Mouse (Mus musculus) adrenal gland, adult (tissue): ENCODE data around the gene Hist1h1e.

Experiments
- DNase-seq, 2 experiments: peaks; one replicate each; pipeline ENCODE4 v3.0.0; 2022 to 2023; ENCODE audit warnings: low spot score in 1 of 2; ENCODE audit not compliant: inconsistent age in 2 of 2

Gene Hist1h1e

DNA sequence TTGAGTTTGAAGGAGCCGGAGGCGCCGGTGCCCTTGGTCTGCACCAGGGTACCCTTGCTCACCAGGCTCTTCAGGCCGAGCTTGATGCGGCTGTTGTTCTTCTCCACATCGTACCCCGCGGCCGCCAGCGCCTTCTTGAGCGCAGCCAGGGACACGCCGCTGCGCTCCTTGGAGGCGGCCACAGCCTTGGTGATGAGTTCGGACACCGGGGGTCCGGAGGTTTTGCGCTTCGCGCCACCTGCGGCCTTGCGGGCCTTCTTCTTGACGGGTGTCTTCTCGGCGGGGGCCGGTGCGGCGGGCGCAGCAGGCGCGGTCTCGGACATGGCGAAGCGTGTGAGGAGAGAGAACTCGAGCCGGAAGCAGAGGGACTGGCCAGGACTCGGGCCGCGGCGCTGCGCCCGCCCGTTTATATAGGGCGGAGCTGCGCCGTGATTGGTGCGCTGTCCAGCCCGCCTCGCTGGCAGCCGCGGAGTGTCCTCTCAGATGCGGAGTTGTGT is at the start of gene Hist1h1e:
Hist1h1e (minus strand) TSS at position 384 of the 497 bp plus-strand sequence.
- DNase-seq: peak; percentile 92 to 98

DNA sequence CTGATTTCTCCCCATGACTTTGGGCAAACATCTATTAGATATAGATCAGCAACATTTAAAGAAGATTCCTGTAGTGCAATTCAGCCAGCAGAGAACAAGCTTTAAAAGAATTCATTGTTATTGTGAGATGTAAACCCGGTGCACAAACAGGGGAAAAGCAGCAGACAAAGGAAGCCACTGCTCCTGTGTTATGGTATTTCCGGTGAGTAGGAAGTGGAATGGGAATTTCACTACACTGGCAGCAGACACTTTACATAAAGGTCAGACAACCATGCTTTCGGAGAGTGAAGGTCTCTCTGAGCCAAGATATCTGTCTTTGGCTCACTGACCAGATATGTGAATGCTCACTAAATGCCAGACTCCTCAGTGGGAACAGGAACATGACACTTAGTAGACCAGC is 40.2 kb upstream of the Hist1h1e start:
- no peak for DNase-seq

DNA sequence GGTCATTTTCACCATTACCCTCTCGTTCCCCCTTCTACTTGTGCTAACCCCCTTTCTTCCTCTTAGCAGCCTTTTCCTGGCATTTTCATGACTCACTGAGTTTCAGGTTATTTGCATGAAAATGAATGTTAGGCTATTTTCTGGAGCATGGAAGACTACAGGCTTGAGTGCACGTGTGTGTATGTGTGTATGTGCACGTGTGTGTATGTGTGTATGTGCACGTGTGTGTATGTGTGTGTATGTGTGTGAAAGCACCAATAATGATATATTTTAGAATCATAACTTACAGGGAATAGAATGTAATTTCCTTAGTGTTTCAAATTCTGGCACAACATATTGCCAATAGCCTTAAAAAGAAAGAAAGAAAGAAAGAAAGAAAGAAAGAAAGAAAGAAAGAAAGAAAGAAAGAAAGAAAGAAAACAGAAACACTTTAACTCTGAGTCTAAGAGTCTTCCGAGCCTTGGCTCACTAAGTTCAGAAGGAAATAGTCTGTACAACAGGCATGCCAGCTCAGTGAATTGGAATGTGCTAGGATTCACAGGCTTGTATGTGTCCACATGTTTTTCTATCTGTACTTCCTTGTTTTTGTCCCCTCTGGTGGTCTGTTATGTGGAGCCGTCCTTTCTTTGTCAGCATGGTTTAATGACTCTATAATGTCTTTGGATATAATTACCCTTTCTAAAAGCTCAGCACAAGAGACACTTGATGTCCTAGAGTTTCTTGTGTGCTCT is 37.4 kb upstream of the Hist1h1e start:
- DNase-seq: no peak

DNA sequence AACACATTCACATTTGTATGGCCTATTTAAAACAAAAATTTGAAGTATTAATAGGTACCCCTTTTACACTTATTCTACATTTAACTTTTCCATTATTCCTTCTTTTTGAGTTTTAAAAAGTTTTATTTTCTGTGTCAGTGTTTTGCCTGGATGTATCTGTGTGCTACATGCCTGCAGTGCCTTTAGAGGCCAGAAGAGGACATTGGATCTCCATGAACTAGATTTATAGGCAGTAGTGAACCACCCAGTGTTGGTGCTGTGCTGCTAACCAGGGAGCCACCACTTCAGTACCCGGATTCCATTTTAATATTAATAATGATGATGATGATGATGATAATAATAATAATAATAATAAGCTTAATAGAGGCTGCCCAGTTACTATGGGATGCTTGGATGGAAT is 8.3 kb upstream of the Hist1h1e start:
- no peak for DNase-seq

DNA sequence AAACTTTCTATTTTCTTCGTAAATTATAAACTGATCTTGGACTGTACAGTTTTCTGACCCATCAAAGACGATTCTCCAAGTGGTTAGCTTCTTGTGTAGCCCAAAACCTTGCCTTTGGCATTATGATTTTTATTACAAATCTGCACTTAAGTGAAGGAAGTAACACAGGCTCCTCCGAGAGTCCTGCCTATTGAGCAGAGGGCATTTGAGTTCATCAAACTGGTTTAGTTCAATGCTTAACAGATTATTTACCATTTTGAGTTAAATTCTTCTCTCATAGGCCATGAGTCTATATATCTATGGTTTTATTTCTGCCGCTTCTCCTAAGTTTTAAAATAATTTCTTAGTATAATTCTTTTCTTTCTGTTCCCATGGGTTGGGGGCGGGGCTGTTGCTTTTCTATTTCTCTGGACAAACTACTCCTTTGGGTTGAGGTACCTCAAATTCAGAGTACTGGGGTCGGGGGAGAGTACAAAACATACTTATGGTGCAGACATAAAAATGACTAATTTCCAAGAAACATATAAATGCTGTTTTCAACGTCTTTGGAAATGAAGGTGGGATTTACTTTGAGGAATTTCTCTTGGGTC is 598 bp upstream of the Hist1h1e start:
- peak in 1 of 2 experiments; percentile 65 for DNase-seq

DNA sequence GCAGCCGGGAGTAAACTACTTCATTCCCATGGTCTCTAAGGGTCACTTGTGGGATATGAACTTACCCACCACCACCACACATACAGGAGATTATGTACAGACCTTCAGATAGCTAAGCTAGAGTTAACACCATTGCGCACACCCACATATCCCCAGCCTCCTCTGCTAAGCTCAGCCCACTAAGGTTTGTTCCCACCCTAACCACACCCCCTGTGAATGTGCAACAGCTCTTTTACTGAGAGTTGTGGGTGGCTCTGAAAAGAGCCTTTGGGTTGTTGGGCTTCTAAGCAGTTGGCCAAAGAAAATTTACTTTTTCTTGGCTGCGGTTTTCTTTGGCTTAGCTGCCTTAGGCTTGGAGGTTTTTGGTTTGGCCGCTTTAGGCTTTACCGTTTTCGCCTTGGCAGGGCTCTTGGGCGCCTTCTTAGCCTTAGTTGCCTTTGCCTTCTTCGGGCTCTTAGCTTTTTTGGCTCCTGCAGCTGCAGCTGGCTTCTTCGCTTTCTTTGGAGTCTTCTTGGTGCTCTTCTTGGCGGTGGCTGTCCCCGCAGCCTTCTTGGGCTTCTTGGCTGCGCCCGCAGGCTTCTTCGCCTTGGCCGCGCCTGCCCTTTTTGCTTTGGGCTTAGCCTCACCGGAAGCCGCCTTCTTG is 705 bp downstream of the Hist1h1e start:
- DNase-seq: peak; percentile 83 to 92

DNA sequence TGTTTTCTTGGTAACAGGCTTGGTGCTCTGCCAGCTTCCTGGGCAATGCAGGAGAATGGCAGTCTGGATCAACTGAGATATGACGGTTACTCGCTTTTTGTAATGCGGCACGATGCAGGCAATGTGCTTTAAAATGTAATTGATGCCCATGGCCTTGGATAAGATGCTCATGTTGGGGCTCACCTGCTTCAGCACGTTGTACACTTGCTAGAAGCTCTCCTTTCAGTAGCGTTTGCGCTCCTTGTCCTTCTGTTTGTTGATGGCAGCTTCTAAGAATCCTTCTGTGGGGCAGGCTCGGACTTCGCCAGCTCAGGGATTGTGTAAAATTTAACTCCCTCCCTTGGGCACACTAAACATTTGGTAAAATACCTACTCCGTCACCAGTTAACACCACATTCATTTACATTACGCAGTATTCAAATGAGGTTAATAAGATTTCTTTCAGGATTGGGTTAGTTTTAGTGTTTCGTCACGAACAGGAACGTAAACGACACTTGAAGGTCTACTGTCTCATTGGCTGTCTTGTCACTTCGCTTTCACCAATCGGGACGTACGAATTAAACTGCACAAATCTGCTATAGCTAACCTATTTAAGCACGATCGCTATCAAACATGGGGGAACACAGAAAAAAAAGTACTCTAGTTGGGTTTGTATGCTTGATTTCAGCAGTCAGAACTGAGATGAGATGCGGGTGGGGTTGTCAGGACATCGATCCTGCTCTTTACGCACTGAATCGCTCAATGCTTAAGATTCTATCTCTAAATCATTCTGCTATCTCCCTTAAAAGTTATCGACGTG is 1.4 kb downstream of the Hist1h1e start, which contains the start of gene Hist1h2be:
Hist1h2be (minus strand) TSS at position 392 of the 799 bp plus-strand sequence.
- peak; percentile 73 to 94 for DNase-seq

DNA sequence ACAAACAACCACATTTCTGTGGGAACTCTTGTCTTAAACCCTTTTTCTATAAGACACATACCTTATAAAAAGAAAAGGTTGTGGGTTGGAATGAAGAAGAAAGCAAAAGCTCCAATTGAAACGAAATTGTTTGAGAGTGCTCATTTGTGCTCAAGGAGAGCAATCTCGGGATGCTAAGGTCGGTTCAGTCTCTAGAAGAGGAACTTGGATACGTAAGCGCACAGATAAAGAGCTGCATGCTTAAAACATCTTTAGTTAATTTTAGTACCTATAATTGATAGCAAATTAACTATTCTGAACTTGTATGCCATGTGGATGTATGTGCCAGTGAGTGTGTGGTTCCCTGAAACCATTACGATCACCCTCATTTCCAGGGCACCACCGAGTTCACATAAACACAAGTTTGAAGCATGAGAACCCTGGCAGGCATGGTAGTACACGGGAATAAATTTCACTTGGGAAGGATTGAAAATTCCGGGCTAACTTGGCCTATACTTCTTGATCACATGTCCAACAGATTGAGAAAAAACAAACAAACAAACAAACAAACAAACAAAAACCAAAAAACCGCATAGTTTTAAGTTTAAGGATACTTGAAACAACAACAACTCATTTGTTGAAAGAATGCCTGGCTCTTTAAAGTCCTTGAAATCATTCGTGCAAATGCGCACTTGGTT is 2.2 kb downstream of the Hist1h1e start:
- DNase-seq: no peak

DNA sequence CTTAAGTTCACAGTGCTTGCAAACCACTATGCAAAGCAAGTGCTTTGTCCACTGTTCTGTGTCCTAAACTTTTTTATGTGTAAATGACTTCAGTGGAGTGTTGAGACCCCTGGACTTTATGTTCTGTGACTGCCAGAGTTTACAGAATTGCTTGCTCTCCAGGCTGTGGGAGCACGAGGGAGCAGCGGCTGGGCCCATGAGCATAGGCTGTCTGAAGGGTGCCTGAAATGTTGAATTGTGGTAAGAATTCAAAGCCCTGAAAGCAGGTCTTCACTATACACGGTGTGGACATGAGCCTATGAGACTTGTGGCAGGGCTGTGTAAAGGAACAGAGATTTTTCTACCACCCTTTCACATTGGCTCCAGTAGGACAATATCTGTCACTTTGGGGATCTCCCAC is 10.7 kb downstream of the Hist1h1e start:
- no peak for DNase-seq

DNA sequence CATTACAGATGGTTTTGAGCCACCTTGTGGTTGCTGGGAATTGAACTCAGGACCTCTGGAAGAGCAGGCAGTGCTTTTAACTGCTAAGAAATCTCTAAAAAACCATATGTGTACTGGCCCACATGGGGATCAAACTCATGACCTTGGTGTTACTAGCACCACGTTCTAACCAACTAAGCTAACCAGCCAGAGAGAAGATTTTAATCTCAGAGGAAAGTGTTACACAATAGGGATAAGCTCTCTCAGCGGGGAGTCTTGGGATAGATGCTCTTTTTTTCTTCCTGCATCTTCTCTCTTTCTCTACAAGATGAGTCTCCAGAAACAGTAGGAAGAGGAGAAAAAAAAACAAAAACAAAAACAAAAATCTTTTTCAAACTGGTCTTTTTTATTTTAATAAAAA is 12.0 kb downstream of the Hist1h1e start:
- no peak for DNase-seq

DNA sequence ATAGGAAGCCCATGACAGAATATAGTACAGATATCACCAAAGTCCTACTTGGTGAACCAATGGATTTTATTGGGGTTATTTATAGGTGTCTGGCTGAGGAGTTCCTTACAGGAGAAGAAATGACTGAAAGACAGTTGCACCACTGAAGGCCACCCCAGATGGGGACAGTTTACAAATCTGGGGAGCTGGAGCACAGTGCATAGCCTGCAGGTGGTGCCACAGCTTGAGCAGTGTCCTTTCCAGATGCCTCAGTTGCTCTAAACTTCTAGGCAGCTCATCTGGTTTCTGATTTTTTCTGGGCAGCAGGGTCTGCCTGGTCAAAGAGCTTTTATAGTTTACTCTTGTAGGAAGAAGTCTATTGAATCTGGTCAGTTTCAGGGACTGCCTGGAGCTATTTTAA is 12.5 kb downstream of the Hist1h1e start:
- DNase-seq: no peak

DNA sequence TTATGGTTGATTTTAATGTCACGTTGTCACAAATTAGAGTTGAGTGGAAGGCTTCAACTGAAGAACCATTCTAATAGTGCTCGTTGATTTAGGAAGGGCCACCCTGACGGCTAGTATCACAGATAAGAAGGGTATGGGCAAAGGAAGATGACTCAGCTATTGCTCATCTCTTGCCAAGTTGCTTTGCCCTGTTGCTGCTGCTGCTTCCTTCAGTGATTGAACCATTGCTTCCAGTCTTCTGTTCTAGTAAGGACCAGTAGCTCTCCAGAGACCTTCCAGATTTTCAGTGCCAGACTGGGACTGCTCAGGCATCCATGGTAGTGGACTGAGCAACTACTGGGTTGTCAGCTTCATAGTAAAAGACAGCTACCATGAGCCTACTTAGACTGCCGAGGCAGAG is 13.1 kb downstream of the Hist1h1e start:
- DNase-seq: peak; percentile 15 to 68

DNA sequence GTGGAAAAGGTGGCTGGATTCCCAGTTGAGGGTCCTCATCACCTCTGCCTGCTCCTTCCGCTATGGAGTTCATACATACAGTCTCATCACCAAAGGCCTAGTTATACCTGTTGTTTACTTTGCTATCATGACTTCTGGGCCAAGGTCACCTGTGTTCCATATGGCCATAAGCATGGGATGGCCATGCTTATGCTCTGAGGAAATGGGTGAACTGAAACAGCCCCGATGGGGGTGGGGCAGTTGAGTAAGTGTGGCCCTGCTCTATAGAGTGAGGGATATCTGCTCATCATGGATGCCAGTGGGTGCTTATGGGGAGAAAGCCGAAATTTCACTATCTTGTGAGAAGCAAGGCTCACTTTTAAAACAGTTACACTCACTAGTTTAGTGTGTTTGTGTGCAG is 17.3 kb downstream of the Hist1h1e start:
- no peak for DNase-seq

DNA sequence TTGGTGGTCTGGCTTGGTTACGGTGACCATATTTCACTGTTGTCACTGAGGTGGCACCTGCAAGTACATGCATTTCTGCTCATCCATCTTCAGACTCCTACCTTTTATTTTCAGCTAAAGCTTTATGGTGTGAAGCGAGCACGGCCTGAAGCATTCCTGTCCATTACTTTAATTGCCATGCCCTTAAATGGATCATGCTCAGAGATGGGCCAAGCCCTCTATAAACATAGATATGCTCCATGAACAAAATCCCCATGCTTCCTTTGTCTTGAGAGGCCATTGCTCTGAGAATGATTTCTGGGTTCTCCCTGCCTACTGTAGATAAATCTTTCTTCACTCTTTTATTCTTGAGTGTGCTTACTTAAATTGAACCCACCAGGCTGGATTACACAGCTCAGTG is 17.9 kb downstream of the Hist1h1e start:
- DNase-seq: no peak

DNA sequence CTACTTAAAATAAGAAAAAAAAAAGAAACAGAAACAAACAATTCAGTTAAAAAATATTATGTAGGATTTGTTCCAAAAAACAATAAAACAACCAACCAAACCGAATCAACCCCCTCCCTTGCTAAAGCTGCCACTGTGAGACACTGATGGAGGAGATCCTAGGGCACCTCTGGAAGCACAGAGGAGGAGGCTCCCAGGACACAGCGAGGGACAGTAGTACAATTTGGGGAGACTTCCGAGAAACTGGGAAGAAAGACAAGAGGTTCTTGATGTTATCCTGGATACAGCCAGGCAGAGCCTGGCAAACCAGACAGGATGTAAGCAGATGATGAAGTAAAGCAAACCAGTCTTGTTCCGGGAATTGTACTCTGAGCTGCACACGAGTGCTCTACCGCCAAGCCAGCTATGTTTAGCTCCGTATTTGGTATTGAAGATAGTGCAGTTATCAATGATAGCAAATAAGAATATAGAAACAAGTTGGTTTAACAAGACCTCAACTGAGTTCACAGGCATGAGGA is 19.1 kb downstream of the Hist1h1e start:
- DNase-seq: no peak

DNA sequence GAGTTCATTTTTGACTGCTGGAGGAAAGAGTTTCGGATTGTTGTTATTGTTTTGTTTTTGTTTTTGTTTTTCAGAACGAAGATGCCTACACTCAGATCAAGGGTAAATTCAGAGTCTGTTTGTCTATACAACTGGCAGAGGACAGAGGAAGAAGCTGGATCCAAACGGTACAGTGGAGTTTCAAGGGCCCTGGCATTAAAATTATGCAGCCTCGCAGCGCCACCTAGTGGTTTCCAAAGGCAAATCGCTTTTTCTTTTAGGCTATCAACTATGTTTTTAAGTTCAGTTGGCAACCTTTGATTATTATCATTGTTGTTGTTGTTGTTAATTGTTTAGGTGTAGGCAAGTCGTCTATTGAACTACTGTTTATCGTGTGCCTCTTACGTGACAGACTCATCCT is 24.4 kb downstream of the Hist1h1e start:
- DNase-seq: peak; percentile 77 to 93

DNA sequence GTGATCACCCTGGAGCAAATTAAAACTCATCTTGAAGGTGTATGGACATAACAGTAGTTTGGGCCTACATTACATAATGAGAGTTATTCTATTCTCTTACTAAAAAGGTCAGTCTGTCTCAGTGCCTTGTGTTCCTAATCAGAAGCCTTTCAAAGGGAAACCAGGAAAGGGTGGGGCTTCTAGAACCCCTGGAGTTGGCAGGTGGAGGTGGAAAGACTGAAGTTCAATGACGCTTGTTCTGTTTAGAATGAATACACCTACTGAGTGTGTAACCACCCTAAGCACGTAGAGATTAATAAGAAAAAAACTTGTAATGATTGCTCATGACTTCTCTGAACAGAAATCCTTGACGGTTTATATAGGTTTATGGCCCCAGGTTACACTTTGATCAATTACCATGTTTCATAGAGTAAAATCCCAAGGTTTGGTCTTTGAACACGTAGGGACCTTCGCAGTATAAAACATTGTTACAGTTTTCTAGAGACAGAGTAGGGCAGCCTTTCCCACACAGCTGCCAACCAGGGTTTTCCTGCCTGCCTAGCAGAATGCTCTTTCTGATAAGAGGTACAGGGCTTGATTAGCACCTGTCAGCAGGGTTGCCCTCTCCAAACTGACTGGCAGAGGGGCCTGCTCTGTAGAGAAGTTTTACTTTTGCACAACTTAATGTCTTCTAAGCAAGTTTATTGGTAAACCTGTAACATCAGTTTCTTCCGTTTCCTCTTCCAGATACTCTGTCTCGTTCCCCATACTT is 26.6 kb downstream of the Hist1h1e start:
- no peak for DNase-seq

DNA sequence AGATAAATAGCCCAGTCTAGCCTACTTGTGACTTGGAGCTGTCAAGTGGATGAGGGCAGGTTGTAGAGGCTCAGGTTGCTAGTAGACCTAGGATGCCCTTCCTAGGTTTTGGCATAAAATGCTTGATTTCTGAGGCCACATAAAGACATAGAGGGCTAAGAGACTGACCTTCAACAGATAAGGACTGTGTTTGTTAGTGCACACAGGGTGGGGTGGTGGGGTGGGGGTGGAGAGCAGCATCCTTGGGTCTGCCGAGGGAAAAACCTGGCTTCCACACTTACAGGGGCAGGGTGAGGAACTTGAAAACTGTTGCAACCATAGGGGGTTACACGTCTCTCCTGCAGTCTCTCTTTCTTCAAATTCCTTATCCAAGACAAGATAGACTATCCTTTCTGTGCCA is 27.2 kb downstream of the Hist1h1e start:
- no peak for DNase-seq

DNA sequence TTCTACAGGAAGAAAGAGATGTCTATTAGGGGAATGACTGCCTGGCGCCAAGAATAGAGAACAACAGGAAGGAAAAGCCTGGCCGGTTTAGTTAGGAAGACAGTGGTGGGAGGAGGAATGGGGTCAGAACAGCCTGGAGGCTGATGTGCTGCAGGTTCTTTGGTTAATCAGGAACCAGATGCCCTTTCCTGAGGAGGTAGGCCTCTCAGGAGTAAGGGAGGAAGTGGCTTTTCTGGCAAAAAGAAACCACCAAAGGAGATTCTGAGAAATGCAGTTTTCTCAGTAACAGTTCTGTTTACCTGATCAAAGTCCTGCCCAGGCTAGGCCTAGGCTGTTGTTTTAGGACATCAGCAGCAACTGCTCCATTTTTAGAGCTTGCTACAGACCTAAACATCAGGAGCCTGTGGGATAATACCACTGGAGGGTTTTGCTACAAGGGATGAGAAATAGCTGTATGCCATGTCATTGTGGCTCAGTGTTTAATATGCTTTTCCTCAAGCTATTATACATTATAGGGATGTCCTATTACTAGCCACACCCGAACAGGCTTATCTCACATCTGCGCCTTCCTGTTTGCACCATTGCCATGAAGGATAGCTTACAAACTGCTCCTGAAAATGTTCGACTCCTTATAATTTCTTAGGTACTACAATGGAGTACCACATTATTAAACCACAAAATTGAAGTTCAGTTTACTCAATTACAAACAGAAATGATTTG is 29.1 kb downstream of the Hist1h1e start:
- no peak for DNase-seq
